Mouse (Mus musculus) embryo, embryonic 11.5 days (tissue): ENCODE measurements around the gene Pdss2.
A peak's percentile ranks its signal among the peaks of the same experiment; 100 is the strongest.

Experiments used
- DNase-seq: peaks from one replicate; pipeline ENCODE4 v3.0.0-alpha.2; 2012; ENCODE audit warnings: low read depth, low spot score

Pdss2 gene

GRCm38 (mm10) chr10:43310781-43311392 lies 89.6 kb downstream of the Pdss2 start:
- no peak for DNase-seq

- no peak for DNase-seq
These were observed 90.9 kb downstream of the Pdss2 start for GRCm38 (mm10) chr10:43312211-43312610.

- DNase-seq, result no peak
These were observed 91.6 kb downstream of the Pdss2 start for GRCm38 (mm10) chr10:43312658-43313417.

- no peak for DNase-seq
These were observed 93.9 kb downstream of the Pdss2 start for GRCm38 (mm10) chr10:43315228-43315627.

- no peak for DNase-seq
These were observed 96.2 kb downstream of the Pdss2 start for GRCm38 (mm10) chr10:43317327-43317951.

- no peak for DNase-seq
These were observed 99.7 kb downstream of the Pdss2 start for GRCm38 (mm10) chr10:43321019-43321418.

- no peak for DNase-seq
These were observed 101.3 kb downstream of the Pdss2 start for GRCm38 (mm10) chr10:43322446-43323178.

GRCm38 (mm10) chr10:43323386-43323785 lies 102.1 kb downstream of the Pdss2 start:
- DNase-seq, result no peak

- DNase-seq, result no peak
These were observed 108.5 kb downstream of the Pdss2 start for GRCm38 (mm10) chr10:43329813-43330212.

- DNase-seq, result no peak
These were observed 109.4 kb downstream of the Pdss2 start for GRCm38 (mm10) chr10:43330691-43331090.

GRCm38 (mm10) chr10:43331931-43332701 lies 110.8 kb downstream of the Pdss2 start:
- DNase-seq, result peak; percentile 35

GRCm38 (mm10) chr10:43335874-43336273 lies 114.6 kb downstream of the Pdss2 start:
- DNase-seq, result no peak

GRCm38 (mm10) chr10:43337110-43337509 lies 115.8 kb downstream of the Pdss2 start:
- DNase-seq, result no peak

- DNase-seq, result no peak
These were observed 118.5 kb downstream of the Pdss2 start for GRCm38 (mm10) chr10:43339811-43340210.

- DNase-seq, result no peak
These were observed 128.4 kb downstream of the Pdss2 start for GRCm38 (mm10) chr10:43349718-43350117.

GRCm38 (mm10) chr10:43357884-43358283 lies 136.6 kb downstream of the Pdss2 start:
- DNase-seq, result no peak

- DNase-seq, result no peak
These were observed 141.7 kb downstream of the Pdss2 start for GRCm38 (mm10) chr10:43362947-43363346.

- no peak for DNase-seq
These were observed 142.2 kb downstream of the Pdss2 start for GRCm38 (mm10) chr10:43363431-43363851.

GRCm38 (mm10) chr10:43365909-43366308 lies 144.6 kb downstream of the Pdss2 start:
- DNase-seq, result no peak

- no peak for DNase-seq
These were observed 147.3 kb downstream of the Pdss2 start for GRCm38 (mm10) chr10:43368611-43369010.

- no peak for DNase-seq
These were observed 151.0 kb downstream of the Pdss2 start for GRCm38 (mm10) chr10:43372315-43372714.
